Mouse (Mus musculus) lung, embryonic 15.5 days (tissue): ENCODE measurements around the gene Lig4. TPM values are rescaled to one million over a fixed set of nuclear protein-coding genes. Genes with fewer than 3 reads are reported as not detected.

Experiments used
- ATAC-seq: fragments of 200-750 bp; cut with Nextera tagmentation; 2 replicates; pipeline ENCODE4 v1.8.0; 2017; ENCODE audit warnings: moderate number of reproducible peaks, borderline replicate concordance; ENCODE audit not compliant: low FRiP score, low TSS enrichment; ENCODE audit errors: extremely low read depth
- H3K27ac ChIP-seq: fragments of 300-500 bp; sonication (generic); 2 replicates; pipeline ENCODE4 v1.5.1; 2015; ENCODE audit warnings: moderate library complexity, mild to moderate bottlenecking, inconsistent platforms
- H3K27me3 ChIP-seq: fragments of 300-500 bp; sonication (generic); 2 replicates; pipeline ENCODE4 v1.6.1; 2015; ENCODE audit warnings: inconsistent platforms
- H3K36me3 ChIP-seq: fragments of 300-500 bp; sonication (generic); 2 replicates; pipeline ENCODE4 v1.6.1; 2015; ENCODE audit warnings: inconsistent platforms
- H3K4me1 ChIP-seq: fragments of 300-500 bp; sonication (generic); 2 replicates; pipeline ENCODE4 v1.6.1; 2015; ENCODE audit warnings: inconsistent platforms
- H3K4me2 ChIP-seq: fragments of 300-500 bp; sonication (generic); 2 replicates; pipeline ENCODE4 v1.6.1; 2015; ENCODE audit warnings: inconsistent platforms, mild to moderate bottlenecking, moderate library complexity
- H3K4me3 ChIP-seq: fragments of 300-500 bp; sonication (generic); 2 replicates; pipeline ENCODE4 v1.5.1; 2015; ENCODE audit warnings: mild to moderate bottlenecking, inconsistent platforms
- H3K9ac ChIP-seq: fragments of 300-500 bp; sonication (generic); 2 replicates; pipeline ENCODE4 v1.6.1; 2015; ENCODE audit warnings: inconsistent platforms
- H3K9me3 ChIP-seq: fragments of 300-500 bp; sonication (generic); 2 replicates; pipeline ENCODE4 v1.6.1; 2016; ENCODE audit warnings: inconsistent platforms
- WGBS: fragments of 180-500 bp; shearing (Covaris S2); methylation state at CpG from one replicate; pipeline ENCODE4 v1.1.7; 2015; 5-methylcytosine and 5-hydroxymethylcytosine counted together
- polyA plus RNA-seq: library from polyadenylated mRNA; unstranded; fragments of >200 nt; fragmentation: Nextera tagmentation; extraction: Ambion mirVana; gene quantifications from 2 replicates; pipeline ENCODE4 v1.2.1, GENCODE M21; 2015

Lig4 gene
- polyA plus RNA-seq, 1 experiment from 2014 or later = 5.0 TPM

DNA sequence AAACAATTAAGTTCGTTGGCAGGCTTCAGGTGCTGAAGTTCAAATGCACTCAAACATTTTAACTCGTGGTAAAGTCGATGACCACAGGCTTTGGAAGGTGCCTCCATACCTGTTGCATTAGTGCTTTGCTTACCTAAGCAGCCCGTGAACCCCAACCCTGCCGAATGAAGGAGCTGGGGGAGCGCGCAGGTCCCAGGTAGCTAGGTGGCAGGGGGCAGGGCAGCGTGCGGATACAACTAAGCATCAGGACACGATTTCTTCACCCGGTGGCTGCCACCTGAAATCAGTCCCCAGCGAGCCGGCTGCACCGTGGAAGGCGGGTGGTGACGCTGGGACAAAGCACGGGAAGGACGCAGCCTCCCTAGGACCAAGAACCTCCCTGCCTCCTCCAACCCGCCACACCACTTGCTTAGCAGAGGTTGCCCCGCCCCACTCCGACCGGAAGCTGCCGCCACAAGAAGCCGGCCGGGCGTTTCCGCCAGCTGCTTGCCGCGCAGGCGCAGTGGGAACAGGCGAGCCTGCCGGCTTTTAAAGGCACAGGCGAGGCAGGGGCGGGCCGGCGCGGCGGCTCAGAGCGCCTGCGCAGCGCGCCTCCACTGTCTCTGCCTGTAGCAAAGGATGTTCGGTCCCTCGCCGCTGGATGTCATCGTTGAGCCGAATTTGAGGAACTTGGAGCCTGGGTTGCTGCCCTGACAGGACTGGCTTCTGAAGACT, 1.4 kb downstream of the Lig4 start:
- H3K27me3 ChIP-seq = no peaks in the 10 kb centered on the region
- H3K4me3 ChIP-seq = peak overlapping the region; percentile 80
- H3K4me1 ChIP-seq = peaks cover 31% of the 10 kb centered on the region
- H3K36me3 ChIP-seq = peaks cover 18% of the 10 kb centered on the region
- WGBS = under 1% methylated on average over 47 of the region's 47 CpGs
- H3K4me2 ChIP-seq = peak overlapping the region; percentile 71
- H3K27ac ChIP-seq = no peak overlapping the region; the same call in 1 of the 2 replicates
- no peaks in the 10 kb centered on the region for H3K9me3 ChIP-seq
- ATAC-seq = peak; percentile 97
- H3K9ac ChIP-seq = peak overlapping the region; percentile 61

DNA sequence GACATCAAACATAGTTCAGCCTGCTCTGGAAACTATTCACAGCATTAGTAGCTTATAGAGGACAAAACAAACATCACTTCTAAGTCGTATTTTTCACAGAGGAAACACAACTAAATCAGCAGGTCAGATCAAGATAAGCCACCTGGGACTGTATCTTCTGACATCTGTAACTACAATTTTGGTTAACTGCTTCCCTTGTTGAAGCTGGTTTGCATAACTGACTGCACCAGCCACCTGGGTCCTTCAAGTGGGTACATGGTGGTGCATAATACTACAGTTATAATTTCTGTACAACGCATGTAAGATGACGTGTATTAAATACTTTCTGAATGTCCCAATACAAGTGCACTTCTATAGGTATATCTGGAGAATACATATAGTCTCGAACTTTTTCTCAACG, 2.2 kb downstream of the Lig4 start:
- peak overlapping the region; percentile 71 for H3K4me2 ChIP-seq
- WGBS = 28% methylated on average over 5 of the region's 5 CpGs
- ATAC-seq = no peak
- peak overlapping the region; percentile 80 for H3K4me3 ChIP-seq
- H3K27me3 ChIP-seq = no peaks in the 10 kb centered on the region
- H3K4me1 ChIP-seq = peaks cover 31% of the 10 kb centered on the region
- peaks cover 19% of the 10 kb centered on the region for H3K36me3 ChIP-seq
- peak overlapping the region; percentile 61; the same call in 1 of the 2 replicates for H3K9ac ChIP-seq
- H3K9me3 ChIP-seq = no peaks in the 10 kb centered on the region
- no peak overlapping the region for H3K27ac ChIP-seq

DNA sequence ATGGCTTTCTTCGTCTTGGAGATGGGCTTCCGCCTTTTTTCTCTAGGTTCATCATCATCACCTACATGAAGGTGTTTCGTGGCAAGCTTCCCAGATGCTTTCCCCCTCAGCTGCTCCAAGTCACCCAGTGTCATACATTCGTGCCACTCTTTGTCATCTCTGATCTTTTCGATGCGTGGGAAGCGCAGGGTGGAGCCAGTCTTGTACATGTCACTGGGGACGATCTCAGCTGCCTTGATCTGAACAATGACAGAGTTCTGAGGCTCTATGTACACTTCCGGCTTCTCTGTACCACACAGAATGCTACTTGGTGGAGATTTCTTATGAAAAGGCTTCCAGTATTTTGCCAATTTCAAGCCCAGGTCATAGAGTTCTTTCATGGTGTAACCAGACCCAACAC, 5.6 kb downstream of the Lig4 start:
- 93% methylated on average over 9 of the region's 9 CpGs for WGBS
- Histone ChIP-seq H3K9me3 (no peaks in the 10 kb centered on the region), H3K27ac (no peak overlapping the region), H3K36me3 (peaks cover 19% of the 10 kb centered on the region), H3K9ac (no peak overlapping the region), H3K4me3 (no peak overlapping the region), H3K4me2 (no peak overlapping the region), H3K27me3 (no peaks in the 10 kb centered on the region), H3K4me1 (peaks cover 12% of the 10 kb centered on the region)
- ATAC-seq = no peak

DNA sequence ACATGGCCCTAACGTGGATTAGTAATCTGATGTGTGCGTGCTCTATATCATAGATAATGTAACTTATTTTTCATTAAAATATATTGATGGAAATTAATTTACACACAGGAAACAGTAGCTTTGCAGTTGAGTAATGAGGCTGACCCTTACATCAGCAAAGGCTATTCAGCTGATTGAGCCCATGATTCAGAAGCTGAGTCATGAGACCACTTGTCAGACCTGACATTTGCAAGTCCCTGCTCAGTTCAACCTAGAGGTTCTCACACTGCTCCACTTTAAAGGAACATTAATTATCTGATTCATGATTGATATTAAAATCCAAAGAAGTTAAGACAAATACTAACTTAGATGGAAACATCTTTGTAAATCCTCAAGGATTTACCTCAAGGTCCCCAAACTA, 17.6 kb downstream of the Lig4 start:
- H3K4me2 ChIP-seq = no peak overlapping the region
- H3K4me1 ChIP-seq = no peaks in the 10 kb centered on the region
- 89% methylated on average over 2 of the region's 2 CpGs for WGBS
- H3K36me3 ChIP-seq = no peaks in the 10 kb centered on the region
- ATAC-seq = no peak
- no peaks in the 10 kb centered on the region for H3K9me3 ChIP-seq
- H3K27ac ChIP-seq = no peak overlapping the region
- no peaks in the 10 kb centered on the region for H3K27me3 ChIP-seq
- no peak overlapping the region for H3K9ac ChIP-seq
- H3K4me3 ChIP-seq = no peak overlapping the region

DNA sequence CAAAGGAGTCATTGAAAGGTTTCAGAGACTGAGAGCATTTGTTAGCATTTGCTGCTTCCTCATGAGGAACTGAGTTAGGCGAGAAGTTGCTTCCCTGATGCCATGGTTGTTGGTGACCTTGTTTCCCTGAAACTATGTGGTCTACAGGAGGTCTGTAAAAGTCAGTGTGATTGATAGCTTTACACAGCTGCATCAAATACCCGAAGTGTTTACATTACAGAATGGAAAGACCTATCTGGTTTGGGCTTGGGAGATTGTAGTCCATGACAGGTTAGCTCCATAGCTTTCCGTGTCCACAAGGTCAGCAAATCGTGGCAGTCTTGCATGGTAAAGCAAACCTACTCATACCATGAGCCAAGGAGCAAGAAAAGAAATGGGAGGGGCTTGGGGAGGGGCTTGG, 19.1 kb downstream of the Lig4 start:
- H3K27ac ChIP-seq = no peak overlapping the region
- H3K4me2 ChIP-seq = no peak overlapping the region
- H3K36me3 ChIP-seq = no peaks in the 10 kb centered on the region
- no peak overlapping the region for H3K4me3 ChIP-seq
- no peak for ATAC-seq
- H3K9ac ChIP-seq = no peak overlapping the region
- no peaks in the 10 kb centered on the region for H3K27me3 ChIP-seq
- no peaks in the 10 kb centered on the region for H3K9me3 ChIP-seq
- H3K4me1 ChIP-seq = no peaks in the 10 kb centered on the region
- WGBS = 46% methylated on average over 4 of the region's 4 CpGs

DNA sequence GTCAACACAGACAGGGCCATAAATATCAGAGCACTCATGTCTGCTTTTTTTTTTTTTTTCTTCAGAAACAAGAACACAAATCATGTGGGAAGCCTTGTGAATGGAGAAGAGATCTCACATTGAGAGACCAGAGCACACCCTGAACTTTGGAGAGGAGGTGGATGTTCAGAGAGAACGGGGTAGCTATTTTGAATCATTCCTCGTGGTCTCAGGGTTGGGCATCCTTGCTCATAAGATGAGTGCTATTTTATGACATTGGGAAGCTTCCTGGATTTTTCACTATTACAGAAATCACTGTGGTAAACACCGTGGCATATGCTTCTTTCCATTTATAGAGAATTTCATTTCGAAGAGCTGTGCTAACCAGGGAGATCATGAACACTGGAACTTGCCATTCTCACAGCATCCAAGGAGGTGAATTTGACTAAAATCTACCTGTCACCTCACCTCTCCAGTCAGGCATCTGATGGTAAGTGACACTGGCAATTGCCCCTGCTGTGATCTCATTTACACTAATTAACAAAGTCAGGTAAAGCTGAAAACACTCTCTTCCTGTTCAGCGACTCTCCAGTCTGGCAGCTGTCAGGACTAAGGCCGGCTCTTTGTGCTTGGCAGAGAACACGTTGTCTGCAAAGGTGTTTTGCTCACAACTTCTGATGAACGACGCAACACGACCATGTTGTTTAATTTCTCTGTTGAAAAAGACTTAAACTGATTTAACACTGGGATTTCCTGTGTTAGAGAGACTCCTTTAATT, 28.2 kb downstream of the Lig4 start:
- Histone ChIP-seq H3K9me3 (no peaks in the 10 kb centered on the region), H3K4me2 (no peak overlapping the region), H3K4me3 (no peak overlapping the region), H3K27me3 (no peaks in the 10 kb centered on the region), H3K4me1 (no peaks in the 10 kb centered on the region), H3K36me3 (no peaks in the 10 kb centered on the region), H3K27ac (no peak overlapping the region), H3K9ac (no peak overlapping the region)
- WGBS = 51% methylated on average over 10 of the region's 10 CpGs
- no peak for ATAC-seq

DNA sequence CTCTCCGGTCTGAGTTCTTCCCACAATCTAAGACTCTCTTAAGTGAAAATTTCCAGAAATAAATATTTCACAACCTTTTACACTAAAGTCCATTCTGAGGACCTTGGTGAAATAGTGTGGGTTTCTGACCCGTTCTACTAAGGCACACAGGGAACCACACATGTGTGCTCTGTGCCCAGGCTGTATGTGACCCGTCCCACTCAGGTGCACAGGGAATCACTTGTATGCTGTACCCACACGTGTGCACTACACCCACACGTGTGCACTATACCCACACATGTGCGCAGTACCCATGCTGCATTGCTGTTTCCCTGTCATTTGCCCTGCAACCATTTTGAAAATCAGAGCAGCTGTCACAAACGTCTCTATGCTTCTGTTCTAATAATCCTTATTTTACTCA, 41.9 kb downstream of the Lig4 start:
- Histone ChIP-seq H3K9me3 (no peaks in the 10 kb centered on the region), H3K4me2 (no peak overlapping the region), H3K36me3 (no peaks in the 10 kb centered on the region), H3K9ac (no peak overlapping the region), H3K27me3 (no peaks in the 10 kb centered on the region), H3K4me1 (no peaks in the 10 kb centered on the region), H3K27ac (peak overlapping the region; percentile 64; the same call in 1 of the 2 replicates), H3K4me3 (no peak overlapping the region)
- WGBS = 61% methylated on average over 7 of the region's 7 CpGs
- no peak for ATAC-seq

DNA sequence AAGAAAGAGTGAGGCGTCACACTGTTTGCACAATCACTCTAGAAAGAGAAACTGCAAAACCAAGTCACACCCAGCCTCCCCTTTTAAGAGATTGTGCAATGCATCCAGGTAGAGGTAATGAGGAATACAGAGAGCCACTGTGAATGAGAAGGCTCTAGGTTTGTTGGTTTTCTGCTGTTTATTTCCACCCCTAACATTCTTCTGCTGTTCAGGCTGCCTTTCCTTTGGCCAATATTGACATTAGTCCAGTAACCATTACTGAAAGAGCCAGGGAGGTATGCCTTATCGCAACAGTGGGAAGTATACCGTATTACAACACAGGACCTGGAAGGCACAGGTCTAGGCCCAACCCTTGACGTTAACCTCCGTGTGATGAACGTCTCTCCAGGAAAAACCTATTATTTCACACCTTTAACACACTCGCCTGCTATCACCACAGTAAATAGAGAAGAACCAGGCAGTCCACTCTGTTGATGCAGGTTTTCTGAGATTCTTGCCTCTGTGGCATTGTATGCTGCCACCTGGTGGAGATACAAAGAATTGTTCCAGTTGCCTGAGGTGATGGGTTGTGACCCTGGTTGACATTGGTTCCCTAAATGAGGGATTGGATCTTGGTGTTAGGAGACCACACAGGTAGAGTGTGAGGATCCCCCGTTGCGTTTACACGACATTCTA, 42.5 kb downstream of the Lig4 start:
- peak; percentile 91 for ATAC-seq
- peak overlapping the region; percentile 65 for H3K27ac ChIP-seq
- H3K36me3 ChIP-seq = no peaks in the 10 kb centered on the region
- H3K4me1 ChIP-seq = no peaks in the 10 kb centered on the region
- H3K4me3 ChIP-seq = no peak overlapping the region
- no peaks in the 10 kb centered on the region for H3K9me3 ChIP-seq
- no peak overlapping the region for H3K9ac ChIP-seq
- no peaks in the 10 kb centered on the region for H3K27me3 ChIP-seq
- 20% methylated on average over 10 of the region's 10 CpGs for WGBS
- H3K4me2 ChIP-seq = no peak overlapping the region

DNA sequence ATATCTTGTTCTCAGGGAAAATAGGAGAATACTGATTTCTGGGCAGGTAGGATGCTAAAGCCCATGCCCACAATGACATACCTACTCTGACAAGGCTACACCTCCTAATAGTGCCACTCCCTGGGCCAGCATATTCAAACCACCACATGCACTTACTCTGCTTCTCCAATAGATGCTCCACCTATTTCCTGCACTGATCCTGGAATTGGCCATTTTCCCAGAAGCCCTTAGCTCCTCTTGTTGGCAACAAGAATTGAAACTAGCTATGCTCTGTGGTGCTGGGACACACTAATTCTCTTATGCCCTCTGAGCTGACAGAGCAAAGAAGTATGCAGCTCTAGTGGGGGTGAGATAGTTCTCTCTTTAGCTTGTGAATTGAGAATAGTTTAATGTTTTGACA, 44.8 kb downstream of the Lig4 start:
- no peak for ATAC-seq
- no peaks in the 10 kb centered on the region for H3K27me3 ChIP-seq
- H3K36me3 ChIP-seq = no peaks in the 10 kb centered on the region
- no peak overlapping the region for H3K27ac ChIP-seq
- H3K4me1 ChIP-seq = no peaks in the 10 kb centered on the region
- no peak overlapping the region for H3K4me2 ChIP-seq
- H3K9ac ChIP-seq = no peak overlapping the region
- H3K4me3 ChIP-seq = no peak overlapping the region
- H3K9me3 ChIP-seq = no peaks in the 10 kb centered on the region

DNA sequence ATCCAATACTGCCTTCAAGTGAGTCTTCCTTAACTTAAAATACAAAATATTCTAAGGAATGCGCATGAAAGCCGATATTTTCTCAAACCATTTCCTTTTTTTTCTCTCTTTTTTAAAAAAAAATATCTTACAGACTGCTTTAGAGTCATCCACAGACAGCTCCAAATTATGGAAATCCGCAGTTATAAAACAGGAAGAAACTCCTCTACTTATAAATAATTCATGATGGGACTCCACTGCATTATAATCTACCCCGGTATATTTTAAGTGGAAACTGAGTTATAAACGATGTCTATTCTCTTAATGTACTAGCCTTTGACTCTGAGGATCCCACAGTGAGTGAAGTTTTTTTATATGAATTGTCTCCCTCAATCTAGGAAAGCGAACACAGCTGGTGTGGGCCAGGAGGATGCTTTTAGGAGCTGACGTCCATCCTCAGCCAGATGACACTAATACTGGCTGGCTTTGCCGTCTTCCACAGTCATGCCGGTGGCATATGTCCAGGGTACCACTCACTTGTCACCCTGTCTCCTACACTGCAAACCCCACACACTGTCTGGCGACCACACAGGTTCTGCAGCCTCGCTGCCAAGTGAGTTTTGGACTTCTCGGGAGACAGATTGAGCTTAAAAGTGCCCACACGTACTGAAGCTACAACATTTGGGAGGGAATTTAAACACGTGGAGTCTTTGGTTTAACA, 47.6 kb downstream of the Lig4 start:
- Histone ChIP-seq H3K9me3 (no peaks in the 10 kb centered on the region), H3K4me1 (no peaks in the 10 kb centered on the region), H3K4me3 (no peak overlapping the region), H3K36me3 (no peaks in the 10 kb centered on the region), H3K27me3 (no peaks in the 10 kb centered on the region), H3K4me2 (no peak overlapping the region), H3K27ac (no peak overlapping the region), H3K9ac (no peak overlapping the region)
- WGBS = 51% methylated on average over 14 of the region's 14 CpGs
- ATAC-seq = no peak
